Mouse (Mus musculus) heart, adult 2 months (tissue): Measurements from ENCODE around the gene Spire2.

Source experiments
- CTCF ChIP-seq: fragments of 200-600 bp; IDR thresholded peaks from 2 replicates; pipeline ENCODE4 v1.8.1; 2022; ENCODE audit warnings: antibody characterized with exemption, mild to moderate bottlenecking, moderate library complexity
- EP300 ChIP-seq: fragments of 200-500 bp; IDR thresholded peaks from 2 replicates; pipeline ENCODE4 v1.6.1; 2011; ENCODE audit warnings: low read depth, low read length, control low read depth; ENCODE audit not compliant: insufficient read depth
- POLR2A ChIP-seq: fragments of 200-500 bp; IDR thresholded peaks from 2 replicates; pipeline ENCODE4 v1.6.1; 2011; ENCODE audit warnings: mild to moderate bottlenecking, low read depth, low read length, control low read depth; ENCODE audit not compliant: insufficient read depth

- no peak for TF ChIP-seq CTCF
- no peak for TF ChIP-seq POLR2A
- no peak for TF ChIP-seq EP300
Observed at GRCm38 (mm10) chr8:123410049-123410587, 77.6 kb downstream of the Spire2 start.
